Mouse (Mus musculus): ENCODE measurements around the gene Tsr3. TPM values are rescaled to one million over a fixed set of nuclear protein-coding genes. Genes with fewer than 3 reads are reported as not detected.
A peak's percentile ranks its signal among the peaks of the same experiment; 100 is the strongest.

Tsr3 gene
- total RNA-seq, 2 experiments from 2014 or later, result 23.1 to 29.0 TPM

Small RNA genes lying within 50 kb of the gene (microRNA-seq; reads per million reads assigned to microRNA genes)
- 10.5 reads per million, percentile 25 among the genes with 10 or more reads in this experiment for gene Mir3547

Other genes starting within 250 kb of the Tsr3 start
- 10 to 100 TPM; 18.8 to 21.5 TPM for gene Cramp1l, start 224.4 kb upstream of the Tsr3 start, total RNA-seq (2021)
- gene Ift140, start 224.1 kb upstream of the Tsr3 start, total RNA-seq (2021), result 10 to 100 TPM; 18.9 to 32.1 TPM
- 10 to 100 TPM; 31.4 to 39.7 TPM for gene Tmem204, start 156.6 kb upstream of the Tsr3 start, total RNA-seq (2021)
- 10 to 100 TPM; 19.7 to 22.4 TPM for gene Telo2, start 124.2 kb upstream of the Tsr3 start, total RNA-seq (2021)
- gene Ptx4, start 119.4 kb upstream of the Tsr3 start, total RNA-seq (2021), result not detected
- gene Clcn7, start 106.8 kb upstream of the Tsr3 start, total RNA-seq (2021), result 10 to 100 TPM; 42.0 to 43.8 TPM
- gene Ccdc154, start 77.7 kb upstream of the Tsr3 start, total RNA-seq (2021), result not detected
- under 1 TPM in 1 of 2 experiments, not detected in 1; 0.43 TPM for gene Gm38655, start 64.7 kb upstream of the Tsr3 start, total RNA-seq (2021)
- gene BC003965, start 55.6 kb upstream of the Tsr3 start, total RNA-seq (2021), result 10 to 100 TPM; 18.7 to 20.7 TPM
- gene Unkl, start 51.8 kb upstream of the Tsr3 start, total RNA-seq (2021), result 10 to 100 TPM; 16.5 to 17.6 TPM
- 10 to 100 TPM; 41.2 to 43.2 TPM for gene Gnptg, start within 50 bp of the Tsr3 start, total RNA-seq (2021)
- 10 to 100 TPM in 1 of 2 experiments, 1 to 10 TPM in 1; 6.9 to 10.7 TPM for gene Baiap3, start 16.2 kb downstream of the Tsr3 start, total RNA-seq (2021)
- 100 to 1,000 TPM; 242 to 248 TPM for gene Ube2i, start 34.5 kb downstream of the Tsr3 start, total RNA-seq (2021)
- under 1 TPM; 0.30 to 0.43 TPM for gene Prss34, start 58.2 kb downstream of the Tsr3 start, total RNA-seq (2021)
- gene Prss28, start 68.5 kb downstream of the Tsr3 start, total RNA-seq (2021), result not detected
- gene Prss29, start 78.5 kb downstream of the Tsr3 start, total RNA-seq (2021), result not detected
- 1 to 10 TPM in 1 of 2 experiments, under 1 TPM in 1; 0.63 to 1.2 TPM for gene Tpsab1, start 105.4 kb downstream of the Tsr3 start, total RNA-seq (2021)
- 1 to 10 TPM; 2.8 to 3.2 TPM for gene Tpsb2, start 126.1 kb downstream of the Tsr3 start, total RNA-seq (2021)
- not detected for gene Tpsg1, start 129.1 kb downstream of the Tsr3 start, total RNA-seq (2021)
- 10 to 100 TPM; 58.7 to 97.3 TPM for gene Cacna1h, start 193.6 kb downstream of the Tsr3 start, total RNA-seq (2021)
- gene Tekt4, start 214.4 kb downstream of the Tsr3 start, total RNA-seq (2021), result not detected